Mouse (Mus musculus) heart, embryonic 12.5 days (tissue): Measurements from ENCODE around the gene Klhl26. TPM values are rescaled to one million over a fixed set of nuclear protein-coding genes. Genes with fewer than 3 reads are reported as not detected.
A peak's percentile ranks its signal among the peaks of the same experiment; 100 is the strongest.

Source experiments
- ATAC-seq: fragments of 200-750 bp; cut with Nextera tagmentation; 2 replicates; pipeline ENCODE4 v1.8.0; 2017; ENCODE audit warnings: moderate TSS enrichment, moderate library complexity; ENCODE audit not compliant: insufficient number of reproducible peaks, low FRiP score
- H3K27ac ChIP-seq: fragments of 300-500 bp; sonication (generic); 2 replicates; pipeline ENCODE4 v1.5.1; 2016; ENCODE audit warnings: mild to moderate bottlenecking, moderate library complexity; ENCODE audit not compliant: poor library complexity, severe bottlenecking
- H3K27me3 ChIP-seq: fragments of 300-500 bp; sonication (generic); replicated peaks from 2 replicates; pipeline ENCODE4 v1.6.1; 2016; ENCODE audit warnings: mild to moderate bottlenecking, moderate library complexity
- H3K36me3 ChIP-seq: fragments of 300-500 bp; sonication (generic); 2 replicates; pipeline ENCODE4 v1.6.1; 2016; ENCODE audit warnings: mild to moderate bottlenecking, moderate library complexity
- H3K4me1 ChIP-seq: fragments of 300-500 bp; sonication (generic); replicated peaks from 2 replicates; pipeline ENCODE4 v1.6.1; 2016; ENCODE audit warnings: mild to moderate bottlenecking
- H3K4me2 ChIP-seq: fragments of 300-500 bp; sonication (generic); 2 replicates; pipeline ENCODE4 v1.6.1; 2016; ENCODE audit warnings: mild to moderate bottlenecking, moderate library complexity
- H3K4me3 ChIP-seq: fragments of 300-500 bp; sonication (generic); 2 replicates; pipeline ENCODE4 v1.5.1; 2016; ENCODE audit warnings: mild to moderate bottlenecking
- H3K9ac ChIP-seq: fragments of 300-500 bp; sonication (generic); 2 replicates; pipeline ENCODE4 v1.6.1; 2016; ENCODE audit warnings: mild to moderate bottlenecking, moderate library complexity
- H3K9me3 ChIP-seq: fragments of 300-500 bp; sonication (generic); replicated peaks from 2 replicates; pipeline ENCODE4 v1.6.1; 2016; ENCODE audit warnings: mild to moderate bottlenecking, moderate library complexity
- WGBS: fragments of 180-500 bp; shearing (Covaris S2); methylation state at CpG from one replicate; pipeline ENCODE4 v1.1.7; 2016; 5-methylcytosine and 5-hydroxymethylcytosine counted together
- polyA plus RNA-seq: library from polyadenylated mRNA; unstranded; fragments of >200 nt; fragmentation: Nextera tagmentation; extraction: Ambion mirVana; gene quantifications from 2 replicates; pipeline ENCODE4 v1.2.1, GENCODE M21; 2016

Gene Klhl26
- polyA plus RNA-seq, 1 experiment from 2014 or later: 12.6 TPM

DNA sequence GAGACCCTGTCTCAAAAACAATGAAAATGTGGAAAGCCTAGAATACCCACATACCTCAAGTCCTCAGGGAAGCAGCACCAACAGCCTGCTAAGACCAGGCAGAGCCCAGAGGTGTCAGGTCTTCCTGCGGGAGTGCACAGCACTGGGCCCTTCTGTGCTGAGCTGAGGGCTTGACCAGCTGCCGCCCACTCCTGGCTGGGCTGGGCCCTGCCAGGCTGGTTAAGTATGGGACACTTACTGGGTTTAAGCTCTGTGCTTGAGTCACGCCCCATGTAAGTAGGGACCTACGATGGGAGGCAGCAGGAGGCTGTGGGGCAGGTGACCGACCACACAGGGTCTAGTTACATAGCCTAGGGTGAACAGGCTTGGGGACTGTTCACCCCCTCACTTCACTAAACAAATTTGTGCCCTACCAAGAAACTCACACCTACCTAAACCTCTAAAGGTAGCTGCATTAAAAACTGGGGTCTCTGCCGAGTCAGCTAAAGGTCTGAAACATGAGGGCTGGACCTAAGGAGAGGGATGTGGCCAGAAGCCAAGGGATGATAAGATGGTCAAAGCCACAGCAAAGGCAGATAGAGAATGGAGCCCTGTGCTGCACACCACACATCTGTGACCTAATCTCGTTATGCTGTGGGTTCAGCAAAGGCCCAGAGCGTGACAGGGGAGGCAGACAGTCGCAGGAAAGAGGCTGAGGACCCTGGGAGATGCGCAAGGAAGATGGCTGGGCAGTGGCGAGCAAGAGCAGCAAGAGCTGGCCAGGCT is 56.7 kb downstream of the Klhl26 start:
- 64% methylated on average over 11 of the region's 11 CpGs for WGBS
- Histone ChIP-seq H3K4me2 (no peak overlapping the region; the same call in 1 of the 2 replicates), H3K4me3 (no peak overlapping the region), H3K36me3 (no peaks in the 10 kb centered on the region), H3K27me3 (no peaks in the 10 kb centered on the region), H3K27ac (peak overlapping the region; percentile 51; the same call in 1 of the 2 replicates), H3K9ac (peak overlapping the region; percentile 20; the same call in 1 of the 2 replicates), H3K9me3 (no peaks in the 10 kb centered on the region), H3K4me1 (peaks cover 59% of the 10 kb centered on the region)
- ATAC-seq: peak; percentile 62

DNA sequence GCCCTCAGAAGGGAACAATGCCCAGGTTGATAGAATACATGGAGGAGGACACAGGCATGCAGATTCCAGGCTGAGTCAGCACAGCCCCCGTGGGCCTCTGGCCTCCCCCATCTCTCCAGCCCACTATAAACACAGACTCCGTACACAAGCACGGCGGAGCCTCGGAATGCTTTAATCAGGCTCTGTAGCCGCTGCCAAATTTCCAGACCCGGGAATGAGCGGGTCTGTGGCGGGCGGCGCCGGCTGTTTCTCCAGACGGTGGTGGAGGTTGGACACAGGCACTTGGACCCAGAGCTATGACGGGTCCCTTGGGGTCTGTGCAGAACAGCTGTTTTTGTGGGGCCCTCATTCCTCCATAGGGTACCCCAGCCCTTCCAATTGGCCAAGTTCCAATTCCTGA is 57.8 kb downstream of the Klhl26 start:
- no peak for ATAC-seq
- H3K9ac ChIP-seq: no peak overlapping the region
- 69% methylated on average over 14 of the region's 14 CpGs for WGBS
- no peak overlapping the region for H3K27ac ChIP-seq
- H3K27me3 ChIP-seq: no peaks in the 10 kb centered on the region
- H3K4me2 ChIP-seq: peak overlapping the region; percentile 0; the same call in 1 of the 2 replicates
- no peak overlapping the region for H3K4me3 ChIP-seq
- H3K4me1 ChIP-seq: peaks cover 59% of the 10 kb centered on the region
- H3K9me3 ChIP-seq: no peaks in the 10 kb centered on the region
- 0 out of 2 replicates have a peak, but pooled peaks cover 5% of the 10 kb centered on the region for H3K36me3 ChIP-seq

DNA sequence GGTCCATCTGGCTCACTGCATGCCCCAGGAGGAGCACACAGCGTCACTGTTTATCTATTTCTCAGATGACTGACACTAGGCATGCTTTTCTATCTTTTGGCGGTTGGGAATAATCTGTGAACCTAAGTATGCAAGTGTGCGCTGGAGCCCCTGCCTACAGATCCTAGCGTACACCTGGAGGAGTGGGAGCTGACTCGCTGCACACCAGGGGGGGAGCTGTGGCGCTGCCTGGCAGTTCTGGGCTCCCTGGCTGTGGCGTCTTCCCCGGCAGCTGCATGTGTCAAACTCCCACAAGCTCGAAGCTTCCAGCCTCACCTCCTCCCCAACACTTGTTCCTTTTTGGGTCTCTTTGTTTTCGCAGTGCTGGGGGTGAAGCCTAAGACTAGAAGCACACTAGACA is 58.9 kb downstream of the Klhl26 start:
- no peak for ATAC-seq
- 40% methylated on average over 10 of the region's 10 CpGs for WGBS

DNA sequence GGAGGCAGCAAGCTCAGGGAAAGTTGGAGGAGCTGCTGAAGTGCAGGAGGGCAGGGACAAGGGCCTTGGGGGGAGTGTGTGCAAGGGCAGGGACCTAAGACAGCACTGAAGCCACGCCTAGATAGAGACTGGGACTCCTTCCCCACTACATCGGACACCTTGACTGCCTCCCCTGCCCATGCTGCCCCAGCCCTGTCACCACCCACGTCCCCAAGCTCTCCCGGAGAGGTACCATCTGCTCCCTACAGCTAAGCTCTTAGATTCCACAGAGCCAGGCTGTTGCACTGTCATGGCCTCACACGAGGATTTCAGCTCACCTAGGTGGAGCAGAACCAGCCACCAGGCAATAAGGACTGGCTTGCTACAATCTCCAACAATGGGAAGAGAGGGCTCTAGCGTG is 59.8 kb downstream of the Klhl26 start:
- H3K4me1 ChIP-seq: peaks cover 59% of the 10 kb centered on the region
- 0 out of 2 replicates have a peak, but pooled peaks cover 7% of the 10 kb centered on the region for H3K36me3 ChIP-seq

More for the DNA sequence above, 58.9 kb downstream of the Klhl26 start:
- Histone ChIP-seq H3K4me3 (no peak overlapping the region), H3K27ac (no peak overlapping the region), H3K36me3 (0 out of 2 replicates have a peak, but pooled peaks cover 7% of the 10 kb centered on the region), H3K9ac (peak overlapping the region; percentile 24; the same call in 1 of the 2 replicates), H3K9me3 (no peaks in the 10 kb centered on the region), H3K4me2 (no peak overlapping the region), H3K4me1 (peaks cover 59% of the 10 kb centered on the region), H3K27me3 (no peaks in the 10 kb centered on the region)

DNA sequence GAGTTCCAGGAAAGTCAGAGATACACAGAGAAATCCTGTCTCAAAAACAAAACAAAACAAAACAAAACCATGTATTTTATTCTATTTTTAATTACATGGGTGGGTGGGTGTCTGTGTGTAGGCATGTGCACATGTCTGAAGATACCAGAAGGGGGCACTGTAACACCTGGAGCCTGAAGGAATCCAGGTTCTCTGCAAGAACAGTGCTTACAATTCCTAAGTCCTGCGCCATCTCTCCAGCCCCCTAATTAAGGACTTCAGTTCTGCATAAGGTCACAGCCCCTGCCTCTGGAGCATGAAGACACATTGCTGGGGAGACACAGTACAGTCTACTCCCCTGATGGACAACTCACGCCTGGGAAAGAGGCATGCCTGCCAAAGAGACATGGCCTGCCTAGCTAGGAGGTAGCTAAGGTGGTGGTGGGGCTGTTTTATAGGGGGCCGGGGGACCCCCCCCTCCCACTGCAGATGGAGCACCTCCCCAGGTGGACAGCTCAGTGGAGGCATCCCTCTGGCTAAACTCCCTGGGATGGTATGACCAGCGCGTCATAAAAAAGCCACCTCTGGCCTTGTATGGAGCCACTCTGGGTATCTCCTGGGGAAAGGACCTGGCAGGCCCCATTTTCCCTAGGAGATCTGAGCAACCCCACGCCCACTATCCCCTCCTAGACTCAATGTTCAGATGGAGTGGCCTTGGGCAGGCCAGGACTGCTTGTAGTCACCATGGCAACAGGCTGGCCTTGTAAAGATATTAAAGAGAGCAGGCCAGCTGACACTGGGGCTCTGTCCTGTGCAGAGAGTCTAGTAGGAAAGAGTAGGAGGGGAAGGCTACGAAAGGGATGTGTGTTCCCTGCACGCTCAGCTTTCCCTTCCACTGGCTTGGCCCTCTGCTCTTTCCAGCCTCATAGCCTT is 61.0 kb downstream of the Klhl26 start:
- Histone ChIP-seq H3K36me3 (0 out of 2 replicates have a peak, but pooled peaks cover 7% of the 10 kb centered on the region), H3K4me2 (no peak overlapping the region), H3K9me3 (no peaks in the 10 kb centered on the region), H3K4me1 (peaks cover 48% of the 10 kb centered on the region), H3K4me3 (no peak overlapping the region), H3K27ac (no peak overlapping the region), H3K27me3 (no peaks in the 10 kb centered on the region), H3K9ac (no peak overlapping the region)
- 68% methylated on average over 8 of the region's 8 CpGs for WGBS
- peak; percentile 21; the same call in 1 of the 2 replicates for ATAC-seq

More for the DNA sequence above, 59.8 kb downstream of the Klhl26 start:
- ATAC-seq: peak; percentile 18; the same call in 1 of the 2 replicates
- 45% methylated on average over 6 of the region's 6 CpGs for WGBS
- no peaks in the 10 kb centered on the region for H3K9me3 ChIP-seq
- no peak overlapping the region for H3K27ac ChIP-seq
- H3K4me3 ChIP-seq: no peak overlapping the region
- no peak overlapping the region; the same call in 1 of the 2 replicates for H3K9ac ChIP-seq
- H3K4me2 ChIP-seq: no peak overlapping the region
- no peaks in the 10 kb centered on the region for H3K27me3 ChIP-seq

DNA sequence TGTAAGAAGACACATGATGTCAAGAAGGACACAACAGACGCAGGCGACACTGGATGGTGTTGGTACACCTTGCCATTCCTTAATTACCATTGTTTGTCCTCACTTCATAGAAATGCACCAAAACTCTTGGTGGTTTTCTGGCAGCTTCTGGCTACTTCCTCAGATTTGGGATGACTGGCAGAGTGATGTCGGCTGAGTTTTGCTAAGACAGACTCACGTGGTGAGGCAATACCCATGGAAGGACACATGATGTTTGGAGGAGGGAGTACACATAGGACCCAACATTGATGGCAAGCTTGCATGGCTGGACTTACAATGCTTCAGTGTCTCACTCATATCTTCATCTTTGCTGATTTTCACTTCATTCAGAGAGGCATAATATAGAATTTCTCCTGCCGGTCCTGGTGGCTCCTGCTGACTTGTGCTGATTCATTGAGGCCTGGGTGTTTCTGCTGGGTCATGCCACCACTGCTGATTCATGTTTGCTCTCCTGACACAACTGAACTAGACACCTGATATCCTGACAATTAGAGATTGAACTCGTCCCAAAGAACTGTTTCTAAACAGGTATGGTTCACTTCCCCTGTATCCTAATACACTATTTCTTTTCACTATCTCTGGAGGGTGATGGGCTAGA is 62.3 kb downstream of the Klhl26 start:
- Histone ChIP-seq H3K4me1 (peaks cover 38% of the 10 kb centered on the region), H3K9me3 (no peaks in the 10 kb centered on the region), H3K4me3 (no peak overlapping the region), H3K9ac (no peak overlapping the region), H3K27ac (no peak overlapping the region), H3K4me2 (no peak overlapping the region), H3K27me3 (no peaks in the 10 kb centered on the region), H3K36me3 (0 out of 2 replicates have a peak, but pooled peaks cover 7% of the 10 kb centered on the region)
- peak; percentile 63; the same call in 1 of the 2 replicates for ATAC-seq
- WGBS: 82% methylated on average over 6 of the region's 6 CpGs

DNA sequence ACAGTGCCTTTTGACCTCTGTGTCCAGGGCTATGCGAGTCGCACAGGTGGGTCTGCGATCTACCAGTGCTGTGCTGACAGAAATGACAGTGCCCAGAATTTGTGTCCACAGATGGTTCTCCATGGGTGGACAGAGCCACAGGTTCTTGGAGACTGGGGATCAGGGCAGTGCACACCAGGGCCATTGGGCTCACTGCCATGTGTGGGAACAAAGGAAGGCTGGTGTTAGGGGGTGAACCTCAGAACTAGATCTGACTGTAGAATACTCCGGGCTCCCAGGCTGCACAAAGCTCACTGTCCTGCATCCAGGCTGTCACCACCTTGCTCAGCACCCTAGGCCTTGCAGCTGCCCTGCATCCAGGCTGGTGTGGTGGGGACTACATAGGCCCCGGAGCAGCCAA is 66.5 kb downstream of the Klhl26 start:
- H3K9ac ChIP-seq: no peak overlapping the region
- peaks cover 45% of the 10 kb centered on the region for H3K4me1 ChIP-seq

DNA sequence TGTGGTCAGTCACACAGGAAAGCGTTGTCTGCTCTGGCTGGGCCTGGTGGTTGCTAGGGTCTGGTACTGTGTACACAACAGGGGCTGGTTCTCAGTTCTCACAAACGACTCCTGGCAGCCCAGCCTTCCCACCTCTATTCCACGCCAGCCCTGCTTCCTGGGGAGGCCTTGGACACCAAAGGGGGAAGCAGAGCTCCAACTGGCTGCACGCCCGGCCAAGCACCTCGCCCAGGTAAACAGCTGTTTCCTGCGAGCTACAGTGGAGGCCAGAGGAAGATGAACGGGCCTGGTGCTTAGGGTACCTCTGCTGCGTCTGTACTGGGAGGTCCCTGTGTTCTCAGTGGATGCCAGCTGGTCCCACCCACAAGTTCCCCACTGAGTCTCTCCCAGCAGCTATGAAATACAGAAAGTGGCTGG is 67.3 kb downstream of the Klhl26 start:
- Histone ChIP-seq H3K4me2 (no peak overlapping the region), H3K9ac (peak overlapping the region; percentile 52; the same call in 1 of the 2 replicates), H3K36me3 (peaks cover 9% of the 10 kb centered on the region; the same call in 1 of the 2 replicates), H3K27me3 (no peaks in the 10 kb centered on the region), H3K4me3 (no peak overlapping the region), H3K27ac (no peak overlapping the region), H3K9me3 (no peaks in the 10 kb centered on the region), H3K4me1 (peaks cover 49% of the 10 kb centered on the region)
- WGBS: 70% methylated on average over 9 of the region's 9 CpGs
- ATAC-seq: no peak

More for the DNA sequence above, 66.5 kb downstream of the Klhl26 start:
- H3K4me2 ChIP-seq: no peak overlapping the region
- no peaks in the 10 kb centered on the region for H3K27me3 ChIP-seq
- no peak for ATAC-seq
- H3K36me3 ChIP-seq: 0 out of 2 replicates have a peak, but pooled peaks cover 7% of the 10 kb centered on the region
- H3K27ac ChIP-seq: no peak overlapping the region
- H3K9me3 ChIP-seq: no peaks in the 10 kb centered on the region
- WGBS: 90% methylated on average over 5 of the region's 5 CpGs
- no peak overlapping the region for H3K4me3 ChIP-seq

DNA sequence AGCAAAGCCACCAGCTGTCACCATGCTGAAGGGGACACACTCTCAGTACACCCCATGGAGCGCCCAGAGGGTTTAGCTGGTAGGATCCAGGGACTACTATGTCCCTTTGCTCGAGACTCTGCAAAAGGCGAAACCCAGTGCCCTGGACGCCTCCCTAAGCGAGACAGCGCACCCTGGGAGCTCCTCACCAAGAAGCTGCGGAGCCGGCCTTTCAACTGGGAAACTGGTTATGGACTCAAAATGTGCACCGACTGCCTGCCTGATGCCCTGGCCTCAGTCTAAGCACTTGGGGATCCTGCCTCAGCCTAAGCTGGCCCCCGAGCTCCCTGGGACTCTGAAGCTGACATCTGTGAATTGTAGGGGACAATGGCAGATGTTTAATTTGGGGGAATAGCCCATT is 67.7 kb downstream of the Klhl26 start:
- H3K4me3 ChIP-seq: no peak overlapping the region
- H3K27ac ChIP-seq: no peak overlapping the region
- H3K9ac ChIP-seq: peak overlapping the region; percentile 52
- no peak overlapping the region for H3K4me2 ChIP-seq
- no peaks in the 10 kb centered on the region for H3K27me3 ChIP-seq
- H3K4me1 ChIP-seq: peaks cover 49% of the 10 kb centered on the region
- 86% methylated on average over 10 of the region's 10 CpGs for WGBS
- ATAC-seq: no peak
- no peaks in the 10 kb centered on the region for H3K9me3 ChIP-seq
- peaks cover 9% of the 10 kb centered on the region; the same call in 1 of the 2 replicates for H3K36me3 ChIP-seq

DNA sequence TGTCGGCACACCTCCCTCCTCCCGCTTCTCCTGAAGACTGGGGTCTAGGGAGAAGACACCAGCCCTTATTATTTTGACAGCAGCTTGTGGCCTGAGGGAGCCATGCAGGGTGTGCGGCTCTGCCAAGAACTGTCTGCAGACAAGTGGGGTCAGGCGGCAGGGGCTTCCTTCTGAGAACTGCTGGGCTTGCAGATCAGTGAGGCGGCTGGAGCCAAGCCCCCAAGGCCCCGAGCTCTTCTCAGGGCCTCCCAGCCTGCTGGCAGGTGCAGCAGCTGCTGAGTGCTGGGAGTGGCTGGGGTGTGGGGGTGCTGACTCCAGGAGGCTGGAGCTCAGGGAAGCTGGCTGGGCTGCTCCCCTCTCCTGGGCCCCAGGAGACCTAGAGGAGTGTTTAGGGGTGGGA is 68.5 kb downstream of the Klhl26 start:
- H3K27ac ChIP-seq: no peak overlapping the region
- H3K9me3 ChIP-seq: no peaks in the 10 kb centered on the region
- 51% methylated on average over 6 of the region's 6 CpGs for WGBS
- H3K9ac ChIP-seq: peak overlapping the region; percentile 52; the same call in 1 of the 2 replicates
- H3K4me2 ChIP-seq: 0 out of 2 replicates have a peak overlapping the region, but pooled peaks have one; percentile 6
- no peaks in the 10 kb centered on the region for H3K27me3 ChIP-seq
- peaks cover 6% of the 10 kb centered on the region; the same call in 1 of the 2 replicates for H3K36me3 ChIP-seq
- ATAC-seq: 0 out of 2 replicates have a peak, but pooled peaks have one; percentile 26
- peaks cover 49% of the 10 kb centered on the region for H3K4me1 ChIP-seq
- no peak overlapping the region for H3K4me3 ChIP-seq
